Mouse (Mus musculus) lung, adult 2 months (tissue): ENCODE results near the gene Faap20. TPM values are rescaled to one million over a fixed set of nuclear protein-coding genes. Genes with fewer than 3 reads are reported as not detected.

Source experiments
- DNase-seq: peaks from one replicate; pipeline ENCODE4 v3.0.0; 2022
- H3K4me1 ChIP-seq: fragments of 200-500 bp; 2 replicates; pipeline ENCODE4 v1.6.1; 2011; ENCODE audit warnings: low read length; ENCODE audit not compliant: control insufficient read depth, insufficient read depth
- H3K4me3 ChIP-seq: fragments of 200-500 bp; replicated peaks from 2 replicates; pipeline ENCODE3; 2011; ENCODE audit warnings: low read depth, mild to moderate bottlenecking, control low read depth, low read length; ENCODE audit errors: extremely low read depth
- CTCF ChIP-seq: fragments of 200-500 bp; IDR thresholded peaks from 2 replicates; pipeline ENCODE4 v1.5.1; 2011; ENCODE audit warnings: mild to moderate bottlenecking, low read length, control low read depth; ENCODE audit not compliant: insufficient read depth
- POLR2A ChIP-seq: fragments of 200-500 bp; IDR thresholded peaks from 2 replicates; pipeline ENCODE4 v1.6.1; 2011; ENCODE audit warnings: low read depth, mild to moderate bottlenecking, control low read depth, low read length, borderline replicate concordance; ENCODE audit errors: extremely low read depth
- WGBS: fragments of 180-500 bp; shearing (Covaris S2); methylation state at CpG from one replicate; pipeline ENCODE4 v1.1.7; 2018; 5-methylcytosine and 5-hydroxymethylcytosine counted together
- polyA plus RNA-seq: library from polyadenylated mRNA; depleted of rRNA; stranded (reverse); fragments of >200 nt; gene quantifications from 2 replicates; pipeline ENCODE4 v1.2.3, GENCODE M21; 2012; rRNA removed

The Faap20 gene
- polyA plus RNA-seq: 56.7 and 59.3 TPM in 2 replicates

- 1% methylated on average over 58 of the region's 58 CpGs for WGBS
- Histone ChIP-seq H3K4me1 (peaks cover 5% of the 10 kb centered on the region), H3K4me3 (peak within 1 kb of the TSS; percentile 70)
- TF ChIP-seq CTCF (no peak), POLR2A (peak; percentile 48; the same call in 1 of the 2 replicates)
- DNase-seq: peak; percentile 89
Observed at GRCm38 (mm10) chr4:155249648-155250351, at the start of gene Faap20. TSS of gene Faap20 (plus strand) at chr4:155249802.

GRCm38 (mm10) chr4:155200861-155201390, 48.7 kb upstream of the Faap20 start:
- no peak for DNase-seq

GRCm38 (mm10) chr4:155201764-155202163, 47.8 kb upstream of the Faap20 start:
- TF ChIP-seq POLR2A (no peak), CTCF (no peak)
- Histone ChIP-seq H3K4me3 (no peak overlapping the region), H3K4me1 (peaks cover 71% of the 10 kb centered on the region)
- no peak for DNase-seq
- WGBS: 52% methylated on average over 7 of the region's 7 CpGs

More at GRCm38 (mm10) chr4:155200861-155201390, 48.7 kb upstream of the Faap20 start:
- Histone ChIP-seq H3K4me1 (peaks cover 71% of the 10 kb centered on the region), H3K4me3 (no peak overlapping the region)
- WGBS: 32% methylated on average over 3 of the region's 3 CpGs
- TF ChIP-seq CTCF (no peak), POLR2A (no peak)

- DNase-seq: peak; percentile 65
- TF ChIP-seq CTCF (no peak), POLR2A (no peak)
- H3K4me1 ChIP-seq: peaks cover 66% of the 10 kb centered on the region
- no peak overlapping the region for H3K4me3 ChIP-seq
- 37% methylated on average over 6 of the region's 6 CpGs for WGBS
Observed at GRCm38 (mm10) chr4:155205919-155206318, 43.7 kb upstream of the Faap20 start.

- DNase-seq: no peak
- no peak for TF ChIP-seq CTCF
- TF ChIP-seq POLR2A: no peak
- WGBS: 42% methylated on average over 8 of the region's 8 CpGs
- H3K4me1 ChIP-seq: peaks cover 64% of the 10 kb centered on the region
- no peak overlapping the region for H3K4me3 ChIP-seq
Observed at GRCm38 (mm10) chr4:155206498-155206897, 43.1 kb upstream of the Faap20 start.

GRCm38 (mm10) chr4:155207841-155208240, 41.8 kb upstream of the Faap20 start:
- no peak for DNase-seq
- H3K4me3 ChIP-seq: no peak overlapping the region
- peaks cover 59% of the 10 kb centered on the region for H3K4me1 ChIP-seq
- WGBS: 25% methylated on average over 3 of the region's 3 CpGs
- TF ChIP-seq POLR2A (no peak), CTCF (no peak)

- Histone ChIP-seq H3K4me3 (no peak overlapping the region), H3K4me1 (peaks cover 60% of the 10 kb centered on the region)
- TF ChIP-seq CTCF (no peak), POLR2A (no peak)
- no peak for DNase-seq
- WGBS: 24% methylated on average over 7 of the region's 7 CpGs
Observed at GRCm38 (mm10) chr4:155208613-155209012, 41.0 kb upstream of the Faap20 start.

GRCm38 (mm10) chr4:155209079-155209478, 40.5 kb upstream of the Faap20 start:
- Histone ChIP-seq H3K4me3 (no peak overlapping the region), H3K4me1 (peaks cover 64% of the 10 kb centered on the region)
- DNase-seq: no peak
- TF ChIP-seq CTCF (no peak), POLR2A (no peak)

- H3K4me3 ChIP-seq: no peak overlapping the region
- 57% methylated on average over 5 of the region's 5 CpGs for WGBS
- TF ChIP-seq CTCF: no peak
- TF ChIP-seq POLR2A: no peak
- no peak for DNase-seq
- peaks cover 68% of the 10 kb centered on the region for H3K4me1 ChIP-seq
Observed at GRCm38 (mm10) chr4:155209494-155209893, 40.1 kb upstream of the Faap20 start.
